Mouse (Mus musculus) liver, embryonic 12.5 days (tissue): ENCODE results near the gene Lrrc32. TPM values are rescaled to one million over a fixed set of nuclear protein-coding genes. Genes with fewer than 3 reads are reported as not detected.

Source experiments
- ATAC-seq: fragments of 200-750 bp; cut with Nextera tagmentation; 2 replicates; pipeline ENCODE4 v1.8.0; 2017; ENCODE audit warnings: moderate number of reproducible peaks, mild to moderate bottlenecking, moderate library complexity
- H3K27ac ChIP-seq: fragments of 300-500 bp; sonication (generic); 2 replicates; pipeline ENCODE4 v1.5.1; 2016; ENCODE audit warnings: mild to moderate bottlenecking
- H3K27me3 ChIP-seq: fragments of 300-500 bp; sonication (generic); replicated peaks from 2 replicates; pipeline ENCODE4 v1.6.1; 2016; ENCODE audit warnings: mild to moderate bottlenecking, moderate library complexity
- H3K36me3 ChIP-seq: fragments of 300-500 bp; sonication (generic); 2 replicates; pipeline ENCODE4 v1.6.1; 2016; ENCODE audit warnings: mild to moderate bottlenecking, moderate library complexity
- H3K4me1 ChIP-seq: fragments of 300-500 bp; sonication (generic); 2 replicates; pipeline ENCODE4 v1.6.1; 2016
- H3K4me2 ChIP-seq: fragments of 300-500 bp; sonication (generic); 2 replicates; pipeline ENCODE4 v1.6.1; 2016; ENCODE audit warnings: mild to moderate bottlenecking, moderate library complexity
- H3K4me3 ChIP-seq: fragments of 300-500 bp; sonication (generic); 2 replicates; pipeline ENCODE4 v1.5.1; 2016; ENCODE audit warnings: mild to moderate bottlenecking, moderate library complexity
- H3K9ac ChIP-seq: fragments of 300-500 bp; sonication (generic); 2 replicates; pipeline ENCODE4 v1.6.1; 2016; ENCODE audit warnings: mild to moderate bottlenecking, moderate library complexity
- H3K9me3 ChIP-seq: fragments of 300-500 bp; sonication (generic); replicated peaks from 2 replicates; pipeline ENCODE4 v1.6.1; 2016; ENCODE audit warnings: mild to moderate bottlenecking, moderate library complexity
- WGBS: fragments of 180-500 bp; shearing (Covaris S2); methylation state at CpG from one replicate; pipeline ENCODE4 v1.1.7; 2016; ENCODE audit not compliant: insufficient replicate concordance; 5-methylcytosine and 5-hydroxymethylcytosine counted together
- polyA plus RNA-seq: library from polyadenylated mRNA; unstranded; fragments of >200 nt; fragmentation: Nextera tagmentation; extraction: Ambion mirVana; gene quantifications from 2 replicates; pipeline ENCODE4 v1.2.1, GENCODE M21; 2016

Lrrc32 gene
- polyA plus RNA-seq, 1 experiment from 2014 or later, result 7.4 TPM

DNA sequence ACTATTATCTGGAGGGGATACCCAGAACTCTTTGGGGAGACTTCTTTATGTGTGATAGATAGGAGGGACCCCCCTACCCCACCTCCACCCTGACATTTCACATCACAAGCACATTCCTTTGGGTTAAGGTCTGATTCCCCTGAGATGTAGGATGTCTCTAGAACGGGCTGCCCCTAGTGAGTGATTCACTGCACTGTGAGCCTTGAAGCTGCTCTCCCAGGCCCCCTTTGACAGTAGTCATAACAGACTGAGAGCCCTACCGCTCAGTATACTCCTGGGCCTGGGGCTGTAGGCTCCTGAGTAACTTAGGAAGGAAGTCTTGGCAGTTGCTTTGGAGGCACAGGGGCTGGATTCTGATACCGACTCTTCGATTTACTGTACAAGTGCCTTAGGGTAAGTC lies 1.2 kb downstream of the Lrrc32 start:
- H3K9ac ChIP-seq, result peak overlapping the region; percentile 33
- 51% methylated on average over 4 of the region's 4 CpGs for WGBS
- H3K27me3 ChIP-seq, result peaks cover 66% of the 10 kb centered on the region
- ATAC-seq, result no peak
- peak overlapping the region; percentile 73 for H3K4me2 ChIP-seq
- no peak overlapping the region for H3K27ac ChIP-seq
- H3K36me3 ChIP-seq, result no peaks in the 10 kb centered on the region
- H3K4me1 ChIP-seq, result peaks cover 37% of the 10 kb centered on the region
- no peaks in the 10 kb centered on the region for H3K9me3 ChIP-seq
- H3K4me3 ChIP-seq, result peak overlapping the region; percentile 58

DNA sequence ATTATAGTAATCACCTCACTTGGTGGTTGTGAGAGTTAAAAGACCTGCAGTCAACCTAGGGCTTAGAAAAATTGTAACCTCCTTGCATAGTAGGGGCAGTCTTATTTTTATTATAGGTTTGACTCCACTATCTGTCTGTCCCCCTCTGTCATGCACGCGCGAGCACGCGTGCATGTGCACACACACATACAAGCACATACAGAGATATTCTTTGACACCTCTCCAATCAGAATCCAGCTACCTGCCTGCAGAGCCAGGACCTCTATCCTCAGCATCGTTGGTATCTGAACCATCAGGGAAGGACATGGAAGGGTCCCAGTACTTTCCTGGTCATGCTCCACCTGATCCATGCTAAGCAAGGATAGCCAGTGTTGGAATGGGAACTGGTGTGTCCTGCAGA lies 1.8 kb downstream of the Lrrc32 start:
- Histone ChIP-seq H3K27ac (no peak overlapping the region), H3K27me3 (peaks cover 62% of the 10 kb centered on the region), H3K9ac (0 out of 2 replicates have a peak overlapping the region, but pooled peaks have one; percentile 33), H3K36me3 (no peaks in the 10 kb centered on the region), H3K4me3 (peak overlapping the region; percentile 58), H3K4me1 (peaks cover 37% of the 10 kb centered on the region), H3K9me3 (no peaks in the 10 kb centered on the region), H3K4me2 (peak overlapping the region; percentile 73)
- ATAC-seq, result no peak
- WGBS, result 85% methylated on average over 6 of the region's 6 CpGs

DNA sequence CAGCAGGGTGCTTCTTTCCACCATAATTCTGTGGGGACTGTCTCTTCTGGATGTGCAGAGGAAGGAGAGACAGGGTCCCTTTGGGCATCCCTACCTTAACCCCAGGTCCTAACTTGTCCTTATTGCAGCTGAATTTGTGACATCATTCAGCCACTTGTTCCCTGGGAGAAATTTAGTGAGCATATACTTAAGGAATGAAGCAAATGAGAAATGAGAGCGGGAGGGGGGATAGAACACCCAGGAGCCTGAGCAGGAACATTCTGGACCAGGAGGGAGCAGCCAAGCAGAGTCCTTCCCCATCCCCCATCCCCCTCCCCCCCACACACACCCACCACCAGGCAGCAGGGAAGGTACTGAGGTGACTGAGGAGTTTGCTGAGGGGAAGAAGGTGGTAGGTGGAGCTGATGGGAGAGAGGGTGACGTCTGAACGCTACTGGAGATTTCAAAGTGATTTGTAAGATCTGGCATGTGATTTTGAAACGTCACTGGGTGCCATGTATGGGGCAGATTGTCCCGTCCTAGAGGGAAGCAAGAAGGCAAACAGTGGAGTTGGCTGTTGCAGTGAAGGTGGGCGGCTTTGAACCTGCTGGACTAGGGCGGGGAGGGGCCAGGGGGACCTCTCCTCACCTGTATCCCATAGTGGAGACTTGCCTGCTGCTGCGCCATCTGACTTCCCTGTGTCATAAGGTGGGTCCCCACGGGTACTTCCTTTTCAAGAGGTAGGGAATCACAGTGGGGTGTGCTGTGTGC lies 2.5 kb downstream of the Lrrc32 start:
- peaks cover 37% of the 10 kb centered on the region for H3K4me1 ChIP-seq
- H3K4me3 ChIP-seq, result peak overlapping the region; percentile 58
- H3K36me3 ChIP-seq, result no peaks in the 10 kb centered on the region
- H3K9me3 ChIP-seq, result no peaks in the 10 kb centered on the region
- no peak for ATAC-seq
- peaks cover 57% of the 10 kb centered on the region for H3K27me3 ChIP-seq
- no peak overlapping the region for H3K27ac ChIP-seq
- H3K9ac ChIP-seq, result no peak overlapping the region
- WGBS, result 44% methylated on average over 9 of the region's 9 CpGs
- H3K4me2 ChIP-seq, result peak overlapping the region; percentile 73

GRCm38 (mm10) chr7:98492331-98492730 lies 3.2 kb downstream of the Lrrc32 start:
- WGBS, result 47% methylated on average over 5 of the region's 5 CpGs
- Histone ChIP-seq H3K9me3 (no peaks in the 10 kb centered on the region), H3K36me3 (no peaks in the 10 kb centered on the region), H3K9ac (no peak overlapping the region), H3K27ac (no peak overlapping the region), H3K4me2 (peak overlapping the region; percentile 73; the same call in 1 of the 2 replicates), H3K4me3 (peak overlapping the region; percentile 58), H3K4me1 (peaks cover 37% of the 10 kb centered on the region), H3K27me3 (peaks cover 52% of the 10 kb centered on the region)
- ATAC-seq, result no peak

DNA sequence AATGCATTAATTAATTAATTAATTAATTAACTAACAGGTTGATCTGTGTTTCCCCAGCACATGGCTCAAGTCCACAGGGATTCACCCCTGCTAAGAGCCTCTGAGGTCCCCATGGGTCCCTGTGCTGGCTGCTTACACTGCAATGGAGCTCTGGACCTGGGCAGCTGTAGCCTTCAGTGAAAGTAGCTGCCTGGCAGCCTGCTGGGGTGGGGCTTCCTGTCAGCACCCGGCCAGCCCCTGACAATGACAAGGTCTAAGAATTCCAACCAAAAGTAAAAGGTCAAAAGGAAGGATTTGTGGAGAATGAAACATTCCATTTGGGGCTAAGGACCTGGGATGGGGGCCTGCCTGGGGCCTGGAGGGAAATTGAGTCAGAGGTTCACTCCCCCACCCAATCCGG lies 4.2 kb downstream of the Lrrc32 start:
- no peaks in the 10 kb centered on the region for H3K9me3 ChIP-seq
- peaks cover 47% of the 10 kb centered on the region for H3K27me3 ChIP-seq
- H3K9ac ChIP-seq, result no peak overlapping the region
- H3K27ac ChIP-seq, result no peak overlapping the region
- 39% methylated on average over 2 of the region's 2 CpGs for WGBS
- H3K4me2 ChIP-seq, result peak overlapping the region; percentile 73
- H3K4me1 ChIP-seq, result peaks cover 37% of the 10 kb centered on the region
- no peak for ATAC-seq
- H3K36me3 ChIP-seq, result 0 out of 2 replicates have a peak, but pooled peaks cover 2% of the 10 kb centered on the region
- no peak overlapping the region for H3K4me3 ChIP-seq

DNA sequence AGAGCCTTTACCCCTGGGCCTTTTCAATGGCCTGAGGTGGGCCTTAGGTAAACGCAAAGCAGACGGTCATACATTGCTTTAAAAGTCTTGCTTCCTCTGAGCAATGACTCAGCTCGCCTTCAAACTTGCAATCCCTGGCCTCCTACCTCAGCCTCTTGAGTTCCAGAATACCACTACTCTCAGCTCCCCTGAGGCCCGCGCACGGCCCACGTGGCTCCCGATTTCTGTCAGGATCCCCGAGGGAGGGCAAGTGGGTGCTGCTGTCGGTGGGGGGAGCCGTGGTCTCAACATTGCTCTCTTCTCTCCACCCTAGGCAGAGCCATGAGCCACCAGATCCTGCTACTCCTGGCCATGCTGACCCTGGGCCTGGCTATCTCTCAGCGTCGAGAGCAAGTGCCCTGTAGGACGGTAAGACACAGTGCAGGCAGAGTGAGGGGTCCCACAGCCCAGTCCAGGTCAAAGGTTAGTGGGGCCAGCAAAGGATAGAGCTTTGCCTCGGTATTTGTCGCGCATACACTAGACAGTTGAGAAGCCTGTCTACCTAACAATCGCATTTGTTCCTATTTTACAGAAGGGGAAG lies 4.9 kb downstream of the Lrrc32 start:
- Histone ChIP-seq H3K27me3 (peaks cover 45% of the 10 kb centered on the region), H3K9me3 (no peaks in the 10 kb centered on the region), H3K4me1 (peaks cover 37% of the 10 kb centered on the region), H3K4me3 (no peak overlapping the region), H3K4me2 (peak overlapping the region; percentile 8; the same call in 1 of the 2 replicates), H3K9ac (no peak overlapping the region), H3K27ac (no peak overlapping the region), H3K36me3 (0 out of 2 replicates have a peak, but pooled peaks cover 8% of the 10 kb centered on the region)
- 48% methylated on average over 18 of the region's 18 CpGs for WGBS
- no peak for ATAC-seq

DNA sequence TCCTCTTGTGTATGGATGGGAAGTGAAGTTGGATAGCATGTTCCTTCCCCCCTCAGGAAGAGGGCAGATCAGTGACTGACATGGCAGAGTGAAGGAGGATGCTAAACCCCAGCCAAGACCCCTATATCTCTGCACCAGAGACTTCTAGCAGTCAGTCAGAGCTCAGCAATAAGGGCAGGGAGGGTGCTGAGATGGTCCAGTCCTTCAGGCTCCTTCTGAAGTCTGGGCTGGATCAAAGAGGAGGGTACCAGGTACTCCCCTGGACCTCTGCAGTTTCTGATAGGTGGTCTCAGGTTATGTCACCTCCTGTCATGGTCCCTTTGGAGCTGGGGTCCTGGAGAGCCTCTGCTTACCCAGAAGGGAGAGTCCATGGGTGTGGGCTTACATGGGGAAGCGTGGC lies 6.5 kb downstream of the Lrrc32 start:
- WGBS, result 52% methylated on average over 1 of the region's 1 CpGs

DNA sequence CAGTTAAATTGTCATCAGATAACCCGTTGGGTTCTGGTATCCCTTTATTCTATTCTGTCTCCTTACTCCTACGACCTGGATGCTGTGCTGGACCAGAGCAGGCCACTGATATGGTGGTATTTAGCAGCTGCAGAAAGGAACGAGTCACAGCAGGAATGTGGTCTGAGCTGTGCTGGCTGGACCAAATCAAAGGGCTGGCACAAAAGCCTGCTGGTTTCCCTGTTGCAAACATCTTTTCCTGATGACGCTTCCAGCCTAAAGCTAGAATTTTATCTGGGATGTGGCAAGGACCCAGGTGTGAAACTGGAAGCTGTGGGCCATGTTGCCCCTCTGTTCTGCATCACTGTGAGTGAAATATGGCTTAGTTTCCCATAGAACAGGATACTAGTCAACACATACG lies 8.4 kb downstream of the Lrrc32 start:
- H3K4me1 ChIP-seq, result peaks cover 39% of the 10 kb centered on the region
- WGBS, result 45% methylated on average over 5 of the region's 5 CpGs

More for the DNA sequence above, 6.5 kb downstream of the Lrrc32 start:
- Histone ChIP-seq H3K4me3 (no peak overlapping the region), H3K9ac (no peak overlapping the region), H3K36me3 (0 out of 2 replicates have a peak, but pooled peaks cover 12% of the 10 kb centered on the region), H3K27me3 (peaks cover 30% of the 10 kb centered on the region), H3K9me3 (no peaks in the 10 kb centered on the region), H3K27ac (no peak overlapping the region), H3K4me1 (peaks cover 38% of the 10 kb centered on the region), H3K4me2 (no peak overlapping the region)
- no peak for ATAC-seq

GRCm38 (mm10) chr7:98498101-98498500 lies 9.0 kb downstream of the Lrrc32 start:
- H3K9ac ChIP-seq, result no peak overlapping the region
- 0 out of 2 replicates have a peak, but pooled peaks cover 12% of the 10 kb centered on the region for H3K36me3 ChIP-seq
- 76% methylated on average over 12 of the region's 12 CpGs for WGBS
- no peak overlapping the region for H3K27ac ChIP-seq
- peaks cover 20% of the 10 kb centered on the region; the same call in 1 of the 2 replicates for H3K27me3 ChIP-seq
- H3K4me1 ChIP-seq, result peaks cover 32% of the 10 kb centered on the region
- H3K4me3 ChIP-seq, result no peak overlapping the region
- no peak for ATAC-seq
- no peaks in the 10 kb centered on the region for H3K9me3 ChIP-seq
- no peak overlapping the region for H3K4me2 ChIP-seq

More for the DNA sequence above, 8.4 kb downstream of the Lrrc32 start:
- H3K36me3 ChIP-seq, result 0 out of 2 replicates have a peak, but pooled peaks cover 12% of the 10 kb centered on the region
- H3K27ac ChIP-seq, result no peak overlapping the region
- H3K4me2 ChIP-seq, result no peak overlapping the region
- H3K9ac ChIP-seq, result no peak overlapping the region
- H3K9me3 ChIP-seq, result no peaks in the 10 kb centered on the region
- no peak overlapping the region for H3K4me3 ChIP-seq
- no peak for ATAC-seq
- peaks cover 14% of the 10 kb centered on the region; the same call in 1 of the 2 replicates for H3K27me3 ChIP-seq

DNA sequence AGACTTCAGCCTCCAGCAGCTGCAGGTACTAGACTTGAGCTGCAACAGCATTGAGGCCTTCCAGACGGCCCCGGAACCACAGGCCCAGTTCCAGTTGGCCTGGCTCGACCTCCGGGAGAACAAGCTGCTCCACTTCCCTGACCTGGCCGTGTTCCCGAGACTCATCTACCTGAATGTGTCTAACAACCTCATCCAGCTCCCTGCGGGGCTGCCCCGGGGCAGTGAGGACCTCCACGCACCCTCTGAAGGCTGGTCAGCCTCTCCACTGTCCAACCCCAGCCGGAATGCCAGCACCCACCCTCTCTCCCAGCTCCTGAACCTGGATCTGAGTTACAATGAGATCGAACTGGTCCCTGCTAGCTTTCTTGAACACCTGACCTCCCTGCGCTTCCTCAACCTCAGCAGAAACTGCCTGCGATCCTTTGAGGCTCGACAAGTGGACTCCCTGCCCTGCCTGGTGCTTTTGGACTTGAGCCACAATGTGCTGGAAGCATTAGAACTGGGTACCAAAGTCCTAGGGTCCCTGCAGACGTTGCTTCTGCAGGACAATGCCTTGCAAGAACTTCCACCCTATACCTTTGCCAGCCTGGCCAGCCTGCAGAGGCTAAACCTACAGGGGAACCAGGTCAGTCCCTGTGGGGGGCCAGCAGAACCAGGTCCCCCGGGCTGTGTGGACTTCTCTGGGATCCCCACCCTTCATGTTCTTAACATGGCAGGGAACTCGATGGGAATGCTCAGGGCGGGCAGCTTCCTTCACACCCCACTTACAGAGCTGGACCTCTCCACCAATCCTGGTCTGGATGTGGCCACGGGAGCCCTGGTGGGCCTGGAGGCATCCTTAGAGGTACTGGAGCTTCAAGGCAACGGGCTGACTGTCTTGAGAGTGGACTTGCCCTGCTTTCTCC lies 9.8 kb downstream of the Lrrc32 start:
- WGBS, result 70% methylated on average over 20 of the region's 20 CpGs
- H3K4me1 ChIP-seq, result peaks cover 24% of the 10 kb centered on the region
- H3K4me3 ChIP-seq, result no peak overlapping the region
- 0 out of 2 replicates have a peak, but pooled peaks cover 12% of the 10 kb centered on the region for H3K36me3 ChIP-seq
- H3K27me3 ChIP-seq, result peaks cover 20% of the 10 kb centered on the region; the same call in 1 of the 2 replicates
- H3K4me2 ChIP-seq, result no peak overlapping the region
- no peaks in the 10 kb centered on the region for H3K9me3 ChIP-seq
- no peak overlapping the region for H3K27ac ChIP-seq
- ATAC-seq, result no peak
- no peak overlapping the region for H3K9ac ChIP-seq

DNA sequence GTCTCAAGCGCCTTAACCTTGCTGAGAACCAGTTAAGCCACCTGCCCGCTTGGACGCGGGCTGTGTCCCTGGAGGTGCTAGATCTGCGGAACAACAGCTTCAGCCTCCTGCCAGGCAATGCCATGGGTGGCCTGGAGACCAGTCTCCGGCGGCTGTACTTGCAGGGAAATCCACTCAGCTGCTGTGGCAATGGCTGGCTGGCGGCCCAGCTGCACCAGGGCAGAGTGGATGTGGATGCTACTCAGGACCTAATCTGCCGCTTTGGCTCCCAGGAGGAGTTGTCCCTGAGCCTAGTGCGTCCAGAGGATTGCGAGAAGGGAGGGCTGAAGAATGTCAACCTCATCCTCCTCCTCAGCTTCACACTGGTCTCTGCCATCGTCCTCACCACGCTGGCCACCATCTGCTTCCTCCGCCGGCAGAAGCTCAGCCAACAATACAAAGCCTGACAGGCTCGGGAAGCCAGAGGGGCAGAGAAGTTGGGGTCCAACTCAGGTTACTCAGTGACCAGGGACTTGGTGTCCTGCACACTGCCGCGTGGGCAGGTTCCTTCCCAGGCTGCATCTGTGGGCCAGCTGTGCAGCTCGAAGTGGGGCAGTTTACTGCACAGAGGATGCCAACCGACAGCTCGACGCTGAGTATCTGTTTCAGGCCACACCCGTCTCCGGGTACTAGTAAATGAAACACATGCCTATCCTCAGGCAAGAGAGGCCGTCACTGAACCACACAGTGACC lies 10.6 kb downstream of the Lrrc32 start:
- Histone ChIP-seq H3K4me3 (no peak overlapping the region), H3K9me3 (no peaks in the 10 kb centered on the region), H3K9ac (no peak overlapping the region), H3K27ac (no peak overlapping the region; the same call in 1 of the 2 replicates), H3K4me2 (no peak overlapping the region), H3K27me3 (peaks cover 17% of the 10 kb centered on the region; the same call in 1 of the 2 replicates), H3K4me1 (peaks cover 17% of the 10 kb centered on the region), H3K36me3 (0 out of 2 replicates have a peak, but pooled peaks cover 12% of the 10 kb centered on the region)
- WGBS, result 60% methylated on average over 25 of the region's 25 CpGs
- no peak for ATAC-seq
